Mouse (Mus musculus): ENCODE results near the gene Olfr522. TPM values are rescaled to one million over a fixed set of nuclear protein-coding genes. Genes with fewer than 3 reads are reported as not detected.
"Not testable (repeated sequence)": the region's sequence is repeated elsewhere in the genome, so short reads cannot be mapped to it uniquely, and the experiment has no call there.

Olfr522 gene
- polyA plus RNA-seq, 2 experiments from 2014 or later: not detected

DNA sequence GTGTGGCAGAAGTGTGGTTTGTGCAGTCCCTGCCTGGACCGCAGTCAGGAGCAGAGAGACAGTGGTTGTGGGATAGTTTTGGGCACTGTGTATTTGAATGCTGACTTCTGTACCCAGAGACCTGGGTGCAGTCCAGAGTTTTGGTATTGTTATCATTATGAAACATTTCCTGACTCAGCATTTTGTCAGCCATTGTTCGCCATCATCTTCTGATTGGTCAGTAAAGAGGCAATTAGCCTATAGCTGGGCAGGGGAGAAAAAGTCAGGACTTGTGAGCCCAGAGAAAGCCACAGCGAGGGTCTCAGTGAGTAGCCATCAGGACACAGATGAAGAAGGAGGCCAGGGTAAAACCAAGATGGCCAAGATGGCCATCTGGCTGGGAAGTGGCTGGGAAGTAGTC, 4.2 kb downstream of the Olfr522 start:
- no peak for ATAC-seq

DNA sequence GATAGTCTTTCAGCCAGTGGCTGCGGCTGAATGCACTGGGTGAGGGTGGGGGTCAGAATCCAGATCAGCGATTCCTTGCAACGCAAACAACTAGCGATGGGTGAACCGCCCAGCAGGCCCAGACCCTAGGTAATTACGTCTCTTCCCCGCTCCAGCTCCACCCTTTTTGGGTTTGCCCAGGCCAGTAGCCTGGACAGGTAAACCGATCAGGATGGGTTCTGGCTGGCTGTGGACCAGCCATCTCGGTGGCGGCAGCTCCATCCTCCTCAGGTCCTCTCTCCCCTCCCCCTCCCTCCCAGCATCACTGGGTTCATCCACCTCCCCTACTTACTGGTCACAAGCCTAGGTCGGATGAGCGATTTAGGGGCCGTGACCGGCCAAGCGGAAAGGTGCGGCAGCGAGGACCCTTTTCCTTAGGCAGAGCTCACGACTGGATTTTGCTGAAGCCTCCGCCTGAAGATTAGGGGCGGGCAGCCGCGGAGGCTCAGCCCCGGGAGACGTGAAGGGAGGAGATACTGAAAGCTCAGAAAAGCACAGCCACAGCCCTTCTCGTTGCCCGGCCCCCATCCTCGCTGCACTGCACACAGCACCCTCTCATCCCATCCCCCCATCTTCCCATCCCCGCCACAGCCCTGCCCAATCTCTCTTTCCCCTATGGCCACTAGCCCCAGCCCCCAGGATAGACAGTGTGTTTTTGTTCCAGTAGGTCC, 10.2 kb downstream of the Olfr522 start, which contains the start of gene Sprn:
TSS of gene Sprn (minus strand) at position 660 of the 710 bp plus-strand sequence.
- ATAC-seq: no peak

DNA sequence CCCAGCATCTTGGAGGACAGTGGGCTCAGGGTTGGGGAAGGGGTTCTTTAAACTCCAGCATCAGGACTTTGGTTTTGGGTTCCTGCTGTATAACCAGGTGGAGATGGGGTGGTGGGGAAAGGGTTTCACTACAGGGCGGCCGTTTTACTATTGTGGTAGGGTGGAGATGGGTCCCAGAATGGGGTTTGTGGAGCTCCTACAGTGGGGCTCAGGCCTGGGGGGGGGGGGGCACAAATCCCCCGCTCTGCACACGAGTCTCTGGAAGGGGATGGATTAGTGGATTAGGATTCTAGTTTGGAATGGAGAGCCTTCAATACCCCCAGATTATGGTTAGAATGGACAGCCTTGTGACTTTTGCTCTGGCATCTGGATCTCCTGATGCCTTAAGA, 10.7 kb downstream of the Olfr522 start:
- ATAC-seq: no peak

DNA sequence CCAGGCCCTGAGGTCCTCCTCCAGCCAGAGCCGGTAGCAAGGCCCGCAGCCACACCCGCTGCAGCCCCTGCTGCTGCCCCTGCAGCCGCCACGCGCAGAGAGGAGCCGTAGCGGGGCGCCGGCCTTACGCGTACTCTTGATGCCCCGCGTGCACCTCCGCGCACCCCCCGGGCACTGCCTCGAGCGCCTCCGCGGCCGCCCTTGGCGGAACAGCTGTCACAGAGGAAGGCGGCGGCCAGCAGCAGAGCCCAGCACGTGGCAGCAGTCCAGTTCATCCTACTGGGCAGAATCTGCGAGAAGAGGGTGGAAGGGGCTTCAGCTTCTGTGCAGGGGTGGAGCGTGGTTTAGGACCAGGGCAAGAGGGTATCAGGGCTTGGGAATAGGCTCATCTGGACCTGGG, 11.2 kb downstream of the Olfr522 start:
- ATAC-seq: no peak

DNA sequence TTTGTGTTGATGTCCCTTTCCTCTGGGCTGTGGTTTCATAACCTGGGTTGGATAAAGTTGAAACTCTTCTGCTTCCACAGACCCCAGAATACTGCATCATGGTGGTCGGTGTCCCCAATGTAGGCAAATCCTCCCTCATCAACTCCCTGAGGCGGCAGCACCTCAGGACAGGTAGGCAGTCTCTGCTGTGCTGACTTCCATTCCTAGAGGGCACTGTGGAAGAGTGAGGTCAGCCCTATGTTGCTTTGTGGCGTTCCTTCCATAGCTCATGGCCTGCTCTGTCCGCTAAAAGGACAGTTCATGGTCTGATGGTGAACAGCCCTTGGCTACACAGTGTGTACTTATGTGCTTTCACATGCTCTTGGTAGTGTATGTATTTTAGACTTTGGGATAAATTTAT, 20.0 kb downstream of the Olfr522 start:
- ATAC-seq: no peak

DNA sequence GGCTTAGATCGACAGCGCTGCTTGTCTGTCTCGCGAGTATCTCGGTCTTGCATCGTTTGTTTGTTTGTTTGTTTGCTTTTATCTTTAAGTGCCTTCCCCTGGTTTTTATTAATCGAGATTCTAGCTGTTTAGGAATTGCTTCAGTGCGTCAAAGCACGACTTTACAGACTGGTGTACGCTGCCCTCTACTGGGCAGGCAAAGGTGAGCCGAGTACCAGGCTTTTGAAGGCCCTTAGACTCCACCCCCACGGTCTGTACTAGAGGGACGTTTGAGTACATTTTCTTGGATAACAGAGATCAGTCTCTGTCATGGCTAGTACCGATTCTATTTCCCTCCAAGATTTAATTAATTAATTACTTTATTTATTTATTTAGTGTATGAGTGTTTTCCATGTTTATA, 23.2 kb downstream of the Olfr522 start:
- ATAC-seq: peak; percentile 49

DNA sequence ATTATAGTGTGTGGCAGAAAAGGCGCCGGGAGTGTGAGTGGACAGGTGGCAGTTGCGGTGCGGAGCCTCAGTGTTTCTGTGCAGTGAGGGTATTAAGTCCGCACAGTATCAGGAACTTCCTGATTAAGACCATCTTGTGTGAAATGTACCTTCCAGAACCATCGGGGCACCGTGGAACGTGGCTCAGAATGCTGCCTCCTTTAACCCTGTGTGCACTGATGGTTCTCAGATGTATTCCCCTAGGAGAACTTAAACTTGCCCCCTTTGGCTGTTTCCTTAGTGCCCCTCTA, 26.6 kb downstream of the Olfr522 start:
- ATAC-seq: no peak

DNA sequence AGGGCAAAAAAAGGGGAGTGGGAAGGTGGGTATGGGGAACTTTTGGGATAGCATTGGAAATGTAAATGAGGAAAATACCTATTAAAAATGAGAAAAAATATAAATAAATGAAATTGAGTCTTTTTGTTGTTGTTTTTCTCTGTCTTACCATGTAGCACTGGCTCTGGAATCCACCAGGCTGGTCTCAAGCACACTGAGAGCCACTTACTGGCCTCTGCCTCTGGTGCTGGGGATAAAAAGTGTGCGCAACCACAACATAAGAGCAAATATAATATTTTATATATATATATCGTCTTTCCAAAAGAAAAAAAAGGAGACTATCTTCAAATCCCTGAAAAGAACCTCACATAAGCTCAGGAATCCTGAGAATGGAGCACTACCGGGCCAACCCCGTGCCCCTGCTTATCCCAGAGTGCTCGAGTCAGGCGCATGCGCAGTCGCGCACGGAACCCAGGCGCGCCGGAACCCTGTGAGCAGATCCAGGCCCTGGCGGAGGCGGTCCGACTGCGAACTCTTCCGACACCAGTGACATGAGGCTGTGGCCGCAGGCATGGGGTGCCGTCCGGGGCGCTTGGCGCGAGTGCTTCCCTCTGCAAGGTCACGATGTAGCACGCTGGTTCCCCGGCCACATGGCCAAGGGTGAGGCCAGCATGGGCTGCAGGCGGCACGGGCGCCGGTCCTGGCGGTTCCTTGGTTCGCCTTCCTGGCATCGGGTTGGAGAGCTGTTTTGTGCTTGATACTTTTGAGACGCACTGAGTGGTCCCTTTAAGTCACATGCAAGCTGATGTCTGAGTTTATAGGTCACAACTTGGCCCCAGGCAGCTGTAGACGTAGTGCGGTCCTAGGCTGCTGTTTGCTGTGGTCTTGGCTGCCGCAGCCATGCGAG, 27.2 kb downstream of the Olfr522 start, which contains the start of gene Mtg1:
TSS of gene Mtg1 (plus strand) at position 430 of the 886 bp plus-strand sequence.
- ATAC-seq: peak; percentile 91

DNA sequence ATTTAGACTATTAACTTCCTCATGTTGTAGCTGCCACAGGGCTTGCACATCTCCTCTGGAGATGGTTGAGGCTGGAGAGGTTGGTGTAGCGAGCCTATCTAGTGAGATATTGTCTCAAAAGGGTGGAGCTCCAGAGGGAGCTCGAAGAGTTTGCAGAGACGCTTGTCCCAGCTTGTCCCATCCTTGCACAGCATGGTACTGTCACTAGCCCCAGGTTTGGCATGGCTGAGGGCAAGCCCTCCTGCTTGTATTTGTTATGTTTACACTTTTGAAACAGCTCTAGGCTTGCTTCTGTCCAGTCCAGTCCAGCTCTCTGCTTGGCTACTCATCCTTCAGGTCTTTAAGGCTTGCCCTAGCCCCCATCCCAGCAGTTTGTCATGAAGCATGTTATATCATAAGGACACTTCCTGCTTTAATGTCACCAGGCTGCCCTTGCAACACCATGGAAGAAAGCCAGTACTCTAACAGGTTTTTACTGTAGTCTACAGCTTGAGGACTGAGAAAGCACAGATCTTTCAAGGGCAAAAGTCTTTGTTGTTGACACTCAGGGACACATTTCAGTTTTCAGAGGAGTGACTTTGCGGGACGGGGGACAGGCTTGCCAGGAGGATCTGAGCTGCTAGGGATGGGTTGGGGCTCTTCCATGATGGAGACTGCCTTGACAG, 29.3 kb downstream of the Olfr522 start:
- no peak for ATAC-seq

DNA sequence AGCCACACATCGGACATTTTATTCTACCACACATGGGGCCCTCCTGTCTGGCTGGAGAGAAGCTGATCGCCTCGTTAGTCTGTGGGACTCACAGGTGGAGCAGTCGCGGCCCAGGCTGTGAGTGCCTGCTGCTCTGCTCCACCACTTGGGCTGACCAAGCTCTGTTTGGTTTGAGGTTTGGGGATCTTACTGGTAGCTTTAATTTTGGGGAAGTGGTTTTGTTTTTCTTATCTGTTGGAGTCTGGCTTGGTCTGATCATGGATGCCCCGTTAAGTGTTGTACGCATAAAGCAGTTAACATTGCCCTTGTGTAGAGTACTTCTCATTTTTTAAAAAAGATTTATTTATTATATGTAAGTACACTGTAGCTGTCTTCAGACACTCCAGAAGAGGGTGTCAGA, 30.5 kb downstream of the Olfr522 start:
- not testable (repeated sequence) for ATAC-seq

DNA sequence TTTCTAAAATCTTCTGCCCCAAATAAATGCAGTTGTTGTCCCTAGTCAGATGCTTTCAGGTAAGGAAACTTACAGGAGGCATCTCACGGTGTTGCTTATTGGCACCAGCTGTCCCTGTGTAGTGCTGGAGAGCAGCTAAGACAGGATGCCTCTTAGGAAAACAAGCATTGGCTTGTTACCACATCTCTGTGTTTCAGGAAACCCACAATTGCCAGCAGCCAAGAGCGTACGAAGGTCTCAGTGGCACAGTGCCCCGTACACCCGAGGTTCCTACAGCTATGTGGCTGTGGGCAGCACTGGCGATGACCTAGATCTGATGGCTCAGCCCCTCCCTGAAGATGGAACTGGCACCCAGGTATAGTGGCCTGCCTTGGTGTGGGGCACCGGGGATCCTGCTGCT, 32.4 kb downstream of the Olfr522 start:
- not testable (repeated sequence) for ATAC-seq

DNA sequence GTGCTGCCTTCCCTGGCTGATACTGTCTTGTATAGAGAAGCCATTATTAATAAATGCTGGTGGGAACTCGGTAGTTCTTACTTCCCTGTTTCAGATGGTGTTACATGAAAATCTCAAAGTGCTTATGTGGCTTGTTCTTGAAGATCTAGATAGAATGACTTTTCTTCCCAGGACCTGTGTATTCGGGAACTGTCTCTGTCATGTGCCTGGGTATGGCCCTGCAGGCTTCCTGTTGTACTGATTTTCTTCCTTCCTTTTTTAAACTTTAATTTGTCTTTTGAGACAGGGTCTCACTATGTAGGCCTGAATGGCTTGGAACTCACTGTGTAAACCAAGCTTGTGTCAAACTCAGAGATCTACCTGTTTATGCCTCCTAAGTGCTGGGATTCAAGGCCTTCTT, 36.7 kb downstream of the Olfr522 start:
- no peak for ATAC-seq

DNA sequence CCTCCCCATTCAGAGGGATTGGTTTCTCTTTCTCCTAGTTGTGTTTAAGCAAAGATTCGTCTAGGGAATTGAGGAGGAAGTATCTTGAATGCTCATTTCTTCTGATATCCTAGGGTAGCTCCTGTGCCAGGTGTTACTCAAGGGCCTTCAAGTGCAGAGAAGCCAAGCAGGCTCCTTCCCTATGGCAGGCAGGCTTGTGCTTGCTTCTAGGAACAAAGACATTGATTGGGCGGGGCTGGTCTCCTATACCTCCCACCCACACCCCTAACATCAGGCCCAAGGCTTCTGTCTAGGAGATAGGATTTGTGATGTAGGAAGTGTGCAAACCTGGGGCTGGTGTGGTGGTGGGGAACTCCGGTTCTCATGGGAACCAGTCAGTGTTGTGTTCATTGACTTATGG, 37.6 kb downstream of the Olfr522 start:
- ATAC-seq: no peak

DNA sequence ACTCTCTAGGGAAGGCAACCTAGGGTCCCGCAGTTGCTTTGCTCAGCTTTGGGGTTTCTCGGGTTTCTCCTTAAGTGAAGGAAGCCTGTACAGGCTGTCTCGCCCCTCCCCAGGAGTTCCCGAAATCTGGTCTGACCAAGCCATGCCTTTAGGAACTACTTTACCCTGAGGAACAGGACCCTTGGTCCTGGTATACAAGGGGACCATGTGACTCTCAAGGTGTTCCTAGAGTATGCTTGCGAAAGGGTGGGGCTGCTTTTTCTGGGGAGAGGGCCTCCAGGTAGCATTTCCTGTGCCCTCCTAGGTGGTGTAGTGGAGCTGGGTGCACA, 38.6 kb downstream of the Olfr522 start:
- no peak for ATAC-seq

DNA sequence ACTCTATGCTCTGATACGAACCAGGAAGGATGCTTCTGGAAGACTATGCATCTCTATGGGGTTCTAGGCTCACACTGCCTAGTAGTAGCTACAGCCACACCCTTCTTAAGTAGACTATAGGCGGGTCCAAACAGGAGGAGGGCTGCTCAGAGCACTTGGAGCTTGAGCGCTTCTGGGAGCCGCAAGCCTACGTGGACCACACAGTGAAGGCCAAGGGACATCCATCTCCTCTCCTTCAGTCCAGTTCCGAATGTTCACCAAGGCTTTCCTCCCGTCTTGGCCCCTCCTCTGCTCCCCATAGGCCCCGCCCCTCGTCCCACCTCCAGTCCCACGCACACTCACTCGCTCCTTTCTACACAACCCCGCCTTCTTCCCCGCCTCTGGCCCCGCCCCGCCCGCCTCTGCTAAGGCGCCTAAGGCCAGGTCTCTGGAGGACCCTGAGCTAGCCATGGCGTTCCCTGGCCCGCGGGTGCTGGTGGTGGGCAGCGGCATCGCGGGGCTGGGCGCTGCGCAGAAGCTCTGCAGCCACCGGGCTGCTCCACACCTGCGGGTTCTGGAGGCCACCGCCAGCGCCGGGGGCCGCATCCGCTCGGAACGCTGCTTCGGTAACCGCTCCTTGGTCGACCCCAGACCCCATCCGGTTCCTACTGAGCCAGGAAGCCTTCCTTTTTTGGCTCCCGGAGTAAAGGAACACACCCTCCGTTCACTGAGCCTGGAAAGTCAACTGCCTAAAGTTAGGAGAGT, 39.1 kb downstream of the Olfr522 start:
- peak; percentile 91 for ATAC-seq

DNA sequence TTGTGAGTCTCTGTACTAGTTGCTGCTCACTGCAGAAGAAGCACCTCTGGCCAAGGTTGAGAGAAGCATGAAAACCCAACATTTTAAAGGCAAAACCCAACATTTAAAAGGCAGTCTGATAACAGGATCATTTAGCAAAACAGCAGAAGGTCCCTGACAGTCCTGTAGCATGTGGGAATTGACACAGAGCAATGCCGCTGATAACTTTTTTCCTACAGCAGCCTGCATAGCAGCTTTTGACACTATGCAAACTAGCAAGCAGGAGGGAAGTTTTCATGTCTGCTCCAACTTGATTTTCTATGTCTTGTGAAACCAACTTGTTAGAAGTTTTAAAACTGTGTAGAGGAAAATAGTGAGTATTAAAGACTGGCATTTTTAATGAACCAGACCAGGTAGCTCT, 40.2 kb downstream of the Olfr522 start:
- no peak for ATAC-seq

DNA sequence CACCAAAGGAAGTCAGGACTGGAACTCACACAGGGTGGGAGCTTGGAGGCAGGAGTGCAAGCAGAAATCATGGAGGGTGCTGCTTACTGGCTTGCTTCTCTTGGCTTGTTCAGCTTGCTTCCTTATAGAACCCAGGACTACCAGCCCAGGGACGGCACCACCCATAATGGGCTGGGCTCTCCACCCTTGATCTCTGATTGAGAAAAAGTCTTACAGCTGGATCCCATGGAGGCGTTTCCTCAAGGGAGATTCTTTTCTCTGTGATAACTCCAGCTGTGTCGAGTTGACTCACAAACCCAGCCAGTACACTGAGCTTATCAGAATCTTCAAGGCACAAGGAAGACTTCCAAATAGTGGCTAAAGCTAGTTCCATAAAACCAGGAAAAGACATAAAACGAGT, 41.8 kb downstream of the Olfr522 start:
- no peak for ATAC-seq

DNA sequence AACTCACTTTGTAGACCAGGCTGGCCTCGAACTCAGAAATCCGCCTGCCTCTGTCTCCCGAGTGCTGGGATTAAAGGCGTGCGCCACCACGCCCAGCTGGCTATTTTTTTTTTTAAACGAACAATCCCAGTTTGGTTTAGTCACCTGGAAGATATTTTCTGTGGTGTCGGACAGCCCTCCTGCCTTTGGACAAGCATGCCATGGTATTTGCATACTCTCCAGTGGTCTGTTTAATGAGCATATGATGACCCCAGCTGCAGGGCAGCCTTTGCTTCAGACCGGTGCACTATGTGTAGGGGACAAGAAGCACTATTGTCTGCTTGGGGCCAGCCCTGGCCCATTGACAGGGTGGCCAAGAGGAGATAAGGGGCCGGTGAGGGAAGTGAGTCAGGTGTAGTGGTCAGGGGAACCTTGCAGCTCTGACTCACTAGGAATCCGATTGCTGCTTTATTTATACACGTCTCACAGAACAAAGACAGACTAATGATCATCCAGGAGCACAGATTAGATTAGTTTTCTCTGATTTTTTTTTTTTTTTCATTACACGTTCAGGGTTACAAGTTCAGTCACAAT, 43.1 kb downstream of the Olfr522 start:
- ATAC-seq: no peak

DNA sequence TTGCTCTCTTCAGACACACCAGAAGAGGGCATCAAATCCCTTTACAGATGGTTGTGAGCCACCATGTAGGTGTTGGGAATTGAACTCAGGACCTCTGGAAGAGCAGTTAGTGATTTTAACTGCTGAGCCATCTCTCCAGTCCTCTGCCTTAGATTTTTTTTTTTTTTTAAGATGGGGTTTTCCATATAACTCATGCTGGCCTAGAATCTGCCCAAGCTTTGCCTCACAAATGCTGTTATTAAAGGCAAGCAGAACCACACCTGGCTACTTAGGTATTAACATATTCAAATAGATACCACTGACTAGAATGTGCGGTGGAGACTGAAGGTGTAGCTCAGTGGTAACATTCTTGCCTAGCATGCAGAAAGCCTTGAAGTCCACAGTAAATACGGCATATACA, 44.1 kb downstream of the Olfr522 start:
- no peak for ATAC-seq

DNA sequence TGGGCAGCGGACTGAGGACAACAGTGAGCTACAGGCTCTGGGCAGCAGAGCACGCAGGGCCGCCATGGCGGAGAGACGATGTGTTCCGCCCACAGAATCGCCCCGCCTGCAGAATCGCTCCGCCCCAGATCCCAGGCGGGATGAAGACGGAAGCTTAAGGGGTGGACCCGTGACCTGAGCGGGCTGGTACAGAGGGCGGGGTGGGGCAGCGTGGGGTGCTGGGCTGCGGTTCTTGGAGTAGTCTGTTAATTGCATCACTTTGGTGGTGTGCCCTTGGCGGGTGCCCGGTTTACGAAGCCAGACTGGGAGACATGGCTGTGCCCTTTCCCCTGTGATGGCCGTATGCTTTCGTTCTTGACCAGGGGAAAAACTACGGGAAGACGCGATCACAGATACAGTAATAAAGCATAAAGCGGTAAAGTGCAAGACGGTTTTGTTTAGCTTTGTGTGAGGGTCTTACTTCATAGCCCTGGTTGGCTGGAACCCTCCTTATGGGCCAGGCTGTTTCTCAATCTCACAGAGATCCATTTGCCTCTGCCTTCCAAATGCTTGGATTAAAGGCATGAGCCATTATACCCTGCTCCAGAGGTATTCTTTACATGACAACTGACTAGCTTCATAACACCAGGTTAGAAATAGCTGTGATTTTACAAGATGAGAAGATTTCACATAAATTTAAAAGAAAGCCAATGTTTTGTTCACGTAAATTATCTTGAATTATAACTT, 48.1 kb downstream of the Olfr522 start, which contains the start of gene Echs1:
TSS of gene Echs1 (minus strand) at position 148 of the 726 bp plus-strand sequence.
- ATAC-seq: peak; percentile 100

DNA sequence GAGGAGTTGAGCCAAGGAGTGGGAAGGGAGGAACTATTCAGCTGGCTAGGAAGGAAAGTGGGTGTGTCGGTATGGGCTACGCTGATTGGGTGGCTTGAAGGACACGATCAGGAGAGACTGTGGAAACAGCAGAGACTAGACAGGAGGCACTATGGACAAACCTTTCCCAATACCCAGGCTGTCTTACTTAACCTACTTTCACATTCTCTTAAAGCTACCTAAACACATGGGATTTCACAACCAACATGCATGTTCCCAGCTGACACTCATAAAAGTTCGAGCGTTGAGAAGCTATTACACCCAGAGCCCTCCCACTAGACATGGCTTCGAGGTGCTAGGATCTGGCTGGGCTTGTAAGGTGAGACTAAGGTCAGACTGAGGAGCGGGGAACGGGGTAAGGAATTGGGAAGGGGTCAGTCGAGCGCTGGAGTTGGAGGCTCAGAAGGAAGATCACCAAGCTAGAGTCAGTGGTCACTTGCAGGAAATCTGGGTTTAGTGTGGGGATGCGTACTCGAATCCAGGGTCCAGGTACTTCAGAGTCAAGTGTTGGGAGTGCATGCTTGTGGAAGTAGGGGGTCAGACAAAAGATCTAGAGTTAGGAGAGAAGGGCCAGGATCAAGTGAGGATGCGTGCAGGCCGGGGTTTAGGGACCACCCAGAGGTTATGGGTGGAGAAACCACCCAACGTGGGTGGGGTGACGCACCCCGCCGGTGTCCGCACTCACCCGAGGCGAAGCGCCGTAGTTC, 48.8 kb downstream of the Olfr522 start, which contains the start of gene Paox:
TSS of gene Paox (plus strand) at position 217 of the 746 bp plus-strand sequence.
- peak; percentile 21 for ATAC-seq

Data from activated CD4-positive, CD25-positive, alpha-beta regulatory T cell, adult 4 months (primary cell).